Mouse (Mus musculus) midbrain, embryonic 11.5 days (tissue): Measurements from ENCODE around the gene Mtg1. TPM values are rescaled to one million over a fixed set of nuclear protein-coding genes. Genes with fewer than 3 reads are reported as not detected.

Experiments used
- ATAC-seq: fragments of 200-750 bp; cut with Nextera tagmentation; 2 replicates; pipeline ENCODE4 v1.8.0; 2017; ENCODE audit warnings: moderate TSS enrichment, moderate library complexity; ENCODE audit not compliant: low FRiP score
- DNase-seq: peaks from one replicate; pipeline ENCODE4 v3.0.0; 2015; ENCODE audit warnings: low spot score; ENCODE audit errors: missing footprints
- H3K27ac ChIP-seq: fragments of 300-500 bp; sonication (generic); 2 replicates; pipeline ENCODE4 v1.5.1; 2014; ENCODE audit warnings: low read depth, low read length
- H3K27me3 ChIP-seq: fragments of 300-500 bp; sonication (generic); 2 replicates; pipeline ENCODE4 v1.6.1; 2014; ENCODE audit warnings: mild to moderate bottlenecking, low read length, moderate library complexity, mixed read lengths; ENCODE audit not compliant: control insufficient read depth, insufficient read depth
- H3K36me3 ChIP-seq: fragments of 300-500 bp; sonication (generic); 2 replicates; pipeline ENCODE4 v1.6.1; 2014; ENCODE audit warnings: mild to moderate bottlenecking, low read length, moderate library complexity, mixed read lengths; ENCODE audit not compliant: control insufficient read depth, insufficient read depth
- H3K4me1 ChIP-seq: fragments of 300-500 bp; sonication (generic); 2 replicates; pipeline ENCODE4 v1.6.1; 2014; ENCODE audit warnings: low read length; ENCODE audit not compliant: control insufficient read depth, insufficient read depth
- H3K4me2 ChIP-seq: fragments of 300-500 bp; sonication (generic); 2 replicates; pipeline ENCODE4 v1.6.1; 2014; ENCODE audit warnings: mild to moderate bottlenecking, moderate library complexity
- H3K4me3 ChIP-seq: fragments of 300-500 bp; sonication (generic); 2 replicates; pipeline ENCODE4 v1.5.1; 2014; ENCODE audit warnings: low read depth, low read length
- H3K9ac ChIP-seq: fragments of 300-500 bp; sonication (generic); 2 replicates; pipeline ENCODE4 v1.6.1; 2014; ENCODE audit warnings: low read length
- H3K9me3 ChIP-seq: fragments of 300-500 bp; sonication (generic); 2 replicates; pipeline ENCODE4 v1.6.1; 2016; ENCODE audit warnings: low read length; ENCODE audit not compliant: control insufficient read depth
- WGBS: fragments of 180-500 bp; shearing (Covaris S2); extraction: QIAGEN DNeasy Blood & Tissue Kit; methylation state at CpG from one replicate; pipeline ENCODE4 v1.1.7; 2014; 5-methylcytosine and 5-hydroxymethylcytosine counted together
- polyA plus RNA-seq: library from polyadenylated mRNA; unstranded; fragments of >200 nt; fragmentation: Nextera tagmentation; extraction: Ambion mirVana; gene quantifications from 2 replicates; pipeline ENCODE4 v1.2.1, GENCODE M21; 2014

Gene Mtg1
- 21.4 and 31.2 TPM in 2 replicates for polyA plus RNA-seq

GRCm38 (mm10) chr7:140137135-140138020 lies at the start of gene Mtg1:
Gene Mtg1, plus strand, starts transcription at chr7:140137564.
- 3% methylated on average over 39 of the region's 39 CpGs for WGBS
- Histone ChIP-seq H3K36me3 (no peaks in the 10 kb centered on the region), H3K9me3 (no peaks in the 10 kb centered on the region), H3K9ac (peak within 1 kb of the TSS; percentile 81), H3K4me2 (peak within 1 kb of the TSS; percentile 96), H3K27me3 (no peaks in the 10 kb centered on the region), H3K27ac (no peak within 1 kb of the TSS), H3K4me1 (peaks cover 6% of the 10 kb centered on the region), H3K4me3 (peak within 1 kb of the TSS; percentile 59)
- peak; percentile 97 for ATAC-seq
- DNase-seq: peak; percentile 99

DNA sequence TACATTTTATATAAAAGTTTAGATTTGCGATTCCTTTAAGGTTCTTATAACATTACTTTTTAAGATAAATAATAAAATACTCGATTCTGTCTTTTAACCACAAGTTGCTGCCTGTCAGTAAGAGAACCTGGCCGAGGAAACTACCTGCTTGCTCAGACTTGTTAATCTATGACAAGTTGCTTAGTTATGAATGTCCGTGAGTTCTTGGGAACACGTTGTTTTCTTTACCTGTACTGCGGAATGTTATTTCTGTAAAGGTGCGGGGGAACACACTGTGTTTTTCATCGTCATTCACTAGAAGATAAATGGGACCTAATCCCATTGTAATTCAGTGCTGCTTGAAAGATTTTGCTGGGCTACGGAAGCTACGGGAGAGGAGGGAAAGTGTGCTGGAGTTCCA lies 46.8 kb upstream of the Mtg1 start:
- 79% methylated on average over 10 of the region's 10 CpGs for WGBS
- no peaks in the 10 kb centered on the region for H3K36me3 ChIP-seq
- DNase-seq: no peak
- no peak overlapping the region for H3K4me2 ChIP-seq
- H3K27ac ChIP-seq: no peak overlapping the region
- no peaks in the 10 kb centered on the region for H3K4me1 ChIP-seq
- no peaks in the 10 kb centered on the region for H3K9me3 ChIP-seq
- H3K27me3 ChIP-seq: no peaks in the 10 kb centered on the region
- no peak for ATAC-seq
- H3K4me3 ChIP-seq: no peak overlapping the region
- H3K9ac ChIP-seq: no peak overlapping the region

DNA sequence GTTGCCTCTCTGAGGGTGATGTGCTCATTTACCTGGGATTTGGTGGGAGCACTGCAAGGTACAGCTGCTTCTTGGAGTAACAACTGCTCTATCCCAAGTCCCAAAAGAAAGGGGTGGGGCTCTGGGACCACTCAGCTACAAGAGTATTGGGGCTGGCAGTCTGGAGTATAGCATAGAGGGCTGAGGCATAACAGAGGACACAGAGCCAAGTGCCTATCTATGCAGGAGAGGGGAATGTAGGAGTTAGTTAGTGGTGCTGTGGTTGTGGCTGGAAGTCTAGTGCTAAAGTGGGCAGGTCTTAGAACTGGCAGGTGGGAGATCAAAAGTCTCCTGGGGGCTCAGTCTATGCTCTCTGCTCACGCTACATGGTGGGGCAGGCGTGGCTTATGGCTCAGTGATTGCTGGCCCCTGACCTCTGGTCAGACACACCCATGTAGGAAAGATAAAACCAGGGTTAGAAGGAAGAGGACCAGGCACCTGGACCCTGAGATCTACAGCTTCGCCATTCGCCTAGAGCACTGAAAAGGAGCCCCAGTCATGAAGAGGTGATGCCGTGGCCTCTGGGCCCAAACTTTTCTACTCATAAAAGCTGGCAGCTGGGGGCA lies 44.3 kb upstream of the Mtg1 start, which contains the start of gene Prap1:
Prap1 (plus strand) TSS at position 472 of the 605 bp plus-strand sequence.
- no peak within 1 kb of the TSS for H3K27ac ChIP-seq
- ATAC-seq (no peak), DNase-seq (peak; percentile 6)
- H3K36me3 ChIP-seq: no peaks in the 10 kb centered on the region
- H3K4me2 ChIP-seq: no peak within 1 kb of the TSS
- H3K4me1 ChIP-seq: no peaks in the 10 kb centered on the region
- H3K9ac ChIP-seq: no peak within 1 kb of the TSS
- H3K4me3 ChIP-seq: no peak within 1 kb of the TSS
- H3K27me3 ChIP-seq: no peaks in the 10 kb centered on the region
- H3K9me3 ChIP-seq: no peaks in the 10 kb centered on the region
- 68% methylated on average over 5 of the region's 5 CpGs for WGBS

DNA sequence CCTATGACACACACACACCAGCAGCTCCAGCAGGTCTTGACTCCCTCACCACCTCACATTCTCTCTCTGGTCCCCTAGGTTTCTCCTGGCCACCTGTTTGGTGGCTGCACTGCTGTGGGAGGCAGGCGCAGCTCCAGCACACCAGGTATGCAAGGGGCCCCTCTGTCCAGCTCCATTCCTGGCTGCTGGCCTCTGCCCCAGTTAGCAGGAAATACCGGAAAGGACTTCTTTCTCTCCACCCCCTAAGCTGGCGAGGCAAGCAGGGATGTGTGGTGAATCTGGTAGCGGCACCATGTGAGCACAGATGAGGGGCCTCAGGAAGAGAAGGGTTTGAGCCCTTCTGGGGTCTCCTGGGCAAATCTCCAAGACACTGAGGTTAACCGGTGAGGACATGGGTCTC lies 42.4 kb upstream of the Mtg1 start:
- no peak overlapping the region for H3K4me2 ChIP-seq
- H3K27ac ChIP-seq: no peak overlapping the region
- H3K9ac ChIP-seq: no peak overlapping the region
- H3K4me1 ChIP-seq: no peaks in the 10 kb centered on the region
- H3K4me3 ChIP-seq: no peak overlapping the region
- DNase-seq (peak; percentile 65), ATAC-seq (no peak)
- 76% methylated on average over 5 of the region's 5 CpGs for WGBS
- no peaks in the 10 kb centered on the region for H3K9me3 ChIP-seq
- H3K36me3 ChIP-seq: no peaks in the 10 kb centered on the region
- H3K27me3 ChIP-seq: no peaks in the 10 kb centered on the region

DNA sequence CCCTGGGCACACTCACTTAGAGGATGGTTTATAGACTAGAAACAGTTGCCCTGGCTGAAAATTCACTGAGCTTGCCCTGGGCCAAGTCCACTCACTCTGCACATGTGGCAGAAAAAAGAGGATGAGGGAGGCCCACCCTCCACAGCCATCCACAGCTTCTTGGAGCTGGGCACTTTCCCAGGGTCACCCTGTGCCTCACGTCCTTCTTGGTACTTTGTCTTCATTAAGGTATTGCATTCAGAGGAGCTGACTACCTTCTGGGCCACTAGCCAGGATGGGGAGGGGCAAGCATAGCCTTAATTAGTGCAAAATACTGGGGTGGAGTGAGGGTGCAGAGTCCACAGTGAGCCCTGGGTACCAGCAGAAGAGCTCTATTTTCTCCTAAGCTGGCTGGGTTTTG lies 41.8 kb upstream of the Mtg1 start:
- 71% methylated on average over 1 of the region's 1 CpGs for WGBS
- Histone ChIP-seq H3K4me1 (no peaks in the 10 kb centered on the region), H3K4me3 (no peak overlapping the region), H3K27me3 (no peaks in the 10 kb centered on the region), H3K9ac (no peak overlapping the region), H3K36me3 (no peaks in the 10 kb centered on the region), H3K4me2 (no peak overlapping the region), H3K9me3 (no peaks in the 10 kb centered on the region), H3K27ac (no peak overlapping the region)
- peak; percentile 59 for DNase-seq
- no peak for ATAC-seq

DNA sequence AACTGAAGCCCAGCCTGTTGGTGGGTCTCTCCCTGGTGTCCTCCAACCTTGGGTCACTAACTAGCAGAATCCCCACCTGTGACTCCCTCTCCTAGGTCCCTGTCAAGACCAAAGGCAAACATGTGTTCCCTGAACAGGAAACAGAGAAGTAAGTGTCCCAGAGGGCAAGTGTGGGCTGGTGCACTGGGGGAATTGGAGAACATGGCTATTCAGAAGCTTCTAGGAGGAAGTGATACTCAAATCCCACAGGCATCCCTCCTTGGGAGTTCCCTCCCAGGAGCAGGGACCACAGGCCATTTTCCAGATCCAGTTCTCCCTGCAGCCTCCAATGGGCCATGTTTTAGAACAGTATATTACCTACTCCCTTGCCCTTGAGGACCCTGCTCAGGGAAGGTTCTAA lies 41.3 kb upstream of the Mtg1 start:
- Histone ChIP-seq H3K4me2 (no peak overlapping the region), H3K36me3 (no peaks in the 10 kb centered on the region), H3K4me3 (no peak overlapping the region), H3K9me3 (no peaks in the 10 kb centered on the region), H3K4me1 (no peaks in the 10 kb centered on the region), H3K9ac (no peak overlapping the region), H3K27ac (no peak overlapping the region), H3K27me3 (no peaks in the 10 kb centered on the region)
- no peak for DNase-seq
- ATAC-seq: no peak

DNA sequence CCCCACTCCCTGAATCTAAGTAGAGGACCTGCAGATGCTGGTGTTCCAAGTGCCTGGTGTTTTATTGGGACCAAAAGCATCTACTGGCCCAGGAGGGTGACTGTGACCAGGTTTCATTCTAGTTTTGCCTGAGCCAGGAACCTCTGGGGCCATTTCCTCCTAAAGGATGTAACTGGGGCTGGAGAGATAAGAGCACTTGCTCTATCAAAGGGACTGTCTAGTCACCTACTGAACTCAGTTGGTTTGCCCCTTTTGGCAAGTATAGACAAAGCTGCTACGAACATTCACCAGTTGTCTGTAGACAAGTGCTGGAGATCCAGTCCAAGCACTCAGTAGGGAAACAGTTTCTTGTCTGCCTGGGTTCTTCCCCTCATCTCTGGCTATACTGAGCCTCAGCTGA lies 38.9 kb upstream of the Mtg1 start:
- no peaks in the 10 kb centered on the region for H3K27me3 ChIP-seq
- H3K4me1 ChIP-seq: peaks cover 4% of the 10 kb centered on the region; the same call in 1 of the 2 replicates
- H3K9me3 ChIP-seq: no peaks in the 10 kb centered on the region
- WGBS: 89% methylated on average over 1 of the region's 1 CpGs
- H3K36me3 ChIP-seq: no peaks in the 10 kb centered on the region
- H3K4me2 ChIP-seq: no peak overlapping the region
- H3K4me3 ChIP-seq: no peak overlapping the region
- peak; percentile 26 for DNase-seq
- H3K9ac ChIP-seq: no peak overlapping the region
- ATAC-seq: no peak
- no peak overlapping the region for H3K27ac ChIP-seq

GRCm38 (mm10) chr7:140101498-140101897 lies 35.9 kb upstream of the Mtg1 start:
- Histone ChIP-seq H3K4me2 (peak overlapping the region; percentile 58), H3K27me3 (no peaks in the 10 kb centered on the region), H3K36me3 (peaks cover 2% of the 10 kb centered on the region), H3K4me1 (peaks cover 4% of the 10 kb centered on the region; the same call in 1 of the 2 replicates), H3K9me3 (no peaks in the 10 kb centered on the region), H3K4me3 (peak overlapping the region; percentile 26; the same call in 1 of the 2 replicates), H3K27ac (no peak overlapping the region), H3K9ac (peak overlapping the region; percentile 50; the same call in 1 of the 2 replicates)
- DNase-seq (peak; percentile 78), ATAC-seq (peak; percentile 38)
- WGBS: 77% methylated on average over 10 of the region's 10 CpGs
